Mouse (Mus musculus) granulocyte monocyte progenitor cell, adult 5-6 weeks (primary cell): ENCODE results near the gene Fgfr1op. TPM values are rescaled to one million over a fixed set of nuclear protein-coding genes. Genes with fewer than 3 reads are reported as not detected.

Experiments used
- ATAC-seq: replicated peaks from 2 replicates; pipeline ENCODE4 v1.8.0; 2016; ENCODE audit warnings: mild to moderate bottlenecking, moderate TSS enrichment, inconsistent platforms; ENCODE audit not compliant: poor library complexity, severe bottlenecking
- total RNA-seq, 2 experiments: library from RNA; stranded (forward) in 1 of 2; stranded (reverse) in 1 of 2; fragments of 200-712, 200-1000 nt in 1 of 2; fragments of >200 nt in 1 of 2; fragmentation: Nextera tagmentation in 1 of 2; gene quantifications; 2 replicates each; pipeline ENCODE4 v1.2.3; 2014 to 2017

Gene Fgfr1op
- total RNA-seq, 2 experiments from 2014 or later, result 34.3 to 53.3 TPM

DNA sequence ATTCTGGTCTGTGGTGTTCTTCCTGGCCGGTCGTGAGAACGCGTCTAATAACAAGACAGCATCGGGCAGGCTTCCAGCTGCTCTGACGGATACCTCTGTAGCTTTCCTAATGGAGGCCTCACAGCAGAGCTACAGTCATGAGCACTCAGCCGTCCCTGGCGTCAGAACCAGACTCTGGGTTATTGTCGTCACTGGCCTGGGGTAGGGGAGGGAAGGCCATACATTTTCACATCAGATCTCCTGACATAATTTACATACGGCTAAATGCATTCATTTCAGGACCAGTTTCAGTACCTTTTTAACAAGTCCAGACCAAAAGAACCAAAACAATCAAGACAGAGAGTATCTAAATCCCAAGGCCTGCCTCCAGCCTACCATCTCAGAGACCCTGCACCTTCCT is 57.9 kb downstream of the Fgfr1op start:
- ATAC-seq, result no peak

GRCm38 (mm10) chr17:8224072-8224471 is 58.8 kb downstream of the Fgfr1op start:
- no peak for ATAC-seq

GRCm38 (mm10) chr17:8225166-8225565 is 59.9 kb downstream of the Fgfr1op start:
- ATAC-seq, result peak; percentile 94

DNA sequence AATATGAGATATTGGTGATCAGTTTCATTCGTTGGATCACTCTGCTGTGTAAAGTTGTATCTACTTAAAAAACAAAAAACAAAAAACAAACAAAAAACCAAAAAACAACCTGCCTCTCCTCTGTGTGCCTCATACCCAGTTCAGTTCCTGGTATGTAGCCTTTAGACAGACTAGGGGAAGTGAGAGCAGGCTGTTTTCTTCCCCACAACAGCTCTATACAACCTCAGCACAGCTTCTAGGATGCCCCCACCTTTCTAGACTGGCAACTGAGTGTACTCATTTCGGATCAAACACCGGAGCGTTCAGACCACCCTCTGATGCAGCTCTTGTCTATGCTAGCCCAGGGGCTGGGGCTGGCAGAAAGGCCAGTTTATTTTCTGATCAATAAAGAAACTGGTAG is 60.4 kb downstream of the Fgfr1op start:
- ATAC-seq, result peak; percentile 84

DNA sequence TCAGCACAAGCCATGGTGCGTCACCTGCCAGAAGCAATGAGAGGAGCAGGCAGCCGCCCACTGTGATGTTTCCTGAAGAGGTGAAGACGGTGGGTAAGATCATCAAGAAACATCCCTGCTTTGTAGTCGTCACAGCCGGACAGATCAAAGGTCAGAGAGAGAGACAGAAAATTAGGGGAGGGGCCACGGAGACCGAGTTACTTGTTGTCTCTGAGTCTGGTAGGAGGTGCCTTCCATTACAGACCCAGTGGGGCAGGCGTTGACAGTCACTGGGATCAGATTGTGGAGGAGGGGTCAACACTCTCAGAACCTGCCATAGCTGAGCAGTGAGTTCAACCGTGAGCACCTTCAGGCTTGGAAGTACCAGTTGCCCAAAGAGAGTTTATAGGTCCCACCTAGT is 63.3 kb downstream of the Fgfr1op start:
- no peak for ATAC-seq

DNA sequence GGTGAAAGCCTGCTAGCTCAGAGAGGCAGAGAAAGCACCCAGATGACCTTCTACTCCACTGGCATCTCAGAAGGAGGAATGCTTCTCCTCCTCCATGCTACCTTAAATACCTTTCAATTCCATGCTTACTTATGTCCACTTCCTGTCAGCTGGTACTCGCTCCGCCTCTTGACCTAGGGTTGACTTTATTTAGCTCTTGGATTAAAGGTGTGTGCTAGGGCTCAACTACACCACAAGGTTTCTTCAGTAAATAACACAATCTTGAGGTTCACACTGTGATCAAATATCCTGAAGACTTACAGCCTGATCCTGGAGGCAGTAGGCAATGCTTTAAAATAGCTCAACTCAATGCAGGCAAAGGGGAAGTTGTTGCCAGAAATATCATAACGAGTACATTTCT is 64.3 kb downstream of the Fgfr1op start:
- ATAC-seq, result no peak

GRCm38 (mm10) chr17:8232089-8232488 is 66.8 kb downstream of the Fgfr1op start:
- ATAC-seq, result peak; percentile 75

DNA sequence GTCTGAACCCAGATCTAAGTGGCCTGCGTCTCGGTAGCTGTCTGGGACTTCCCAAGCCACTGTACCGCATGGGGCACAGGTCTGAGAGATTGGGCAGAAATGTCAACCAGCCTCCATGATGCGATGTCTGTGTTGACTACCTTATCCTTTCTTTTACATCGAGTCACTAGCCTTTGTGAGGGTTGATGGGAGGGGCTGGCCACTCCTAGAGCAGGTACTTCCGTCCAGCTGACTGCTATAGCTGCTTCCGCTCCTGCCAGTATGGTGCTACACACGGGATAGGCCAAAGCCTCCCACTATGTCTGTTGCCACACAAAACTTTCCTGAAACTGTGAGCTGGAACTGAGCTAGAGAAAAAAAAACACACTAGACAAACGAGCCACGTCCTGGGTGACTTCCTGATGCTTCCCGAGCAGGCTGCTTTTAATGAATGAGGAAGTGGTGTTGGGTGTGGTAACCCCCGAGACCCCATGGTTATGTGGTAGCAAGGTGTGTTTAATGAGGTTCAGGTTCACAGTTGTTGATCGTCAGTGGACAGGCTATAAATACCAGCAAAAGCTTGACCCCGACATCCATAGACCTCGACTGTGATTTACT is 68.4 kb downstream of the Fgfr1op start:
- ATAC-seq, result peak; percentile 49

DNA sequence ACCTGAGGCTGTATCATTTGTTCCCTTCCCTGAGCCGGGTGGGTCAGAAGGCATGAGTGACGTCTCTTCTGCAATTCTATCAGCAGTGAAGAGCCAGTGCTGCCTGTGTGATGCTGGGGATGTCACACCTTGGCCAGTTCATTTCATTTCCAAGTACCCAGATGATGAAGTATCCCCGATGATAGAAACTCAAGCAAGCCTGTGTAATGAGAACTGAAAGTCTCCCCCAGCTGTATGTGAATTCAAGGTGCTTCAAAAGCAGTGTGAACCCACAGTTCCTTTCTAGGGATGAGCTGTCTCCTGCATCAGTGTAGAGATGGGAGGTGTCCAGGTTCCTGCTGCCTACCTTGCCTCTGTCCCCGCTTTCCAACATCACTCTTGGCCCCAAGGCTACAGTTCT is 69.2 kb downstream of the Fgfr1op start:
- ATAC-seq, result 0 out of 2 replicates have a peak, but pooled peaks have one; percentile 2

- ATAC-seq, result no peak
Observed at GRCm38 (mm10) chr17:8235743-8236142, 70.4 kb downstream of the Fgfr1op start, which contains the start of gene Ccr6. Ccr6 (plus strand) TSS chr17:8236043.

GRCm38 (mm10) chr17:8238012-8238710 is 72.9 kb downstream of the Fgfr1op start:
- ATAC-seq, result peak; percentile 39

DNA sequence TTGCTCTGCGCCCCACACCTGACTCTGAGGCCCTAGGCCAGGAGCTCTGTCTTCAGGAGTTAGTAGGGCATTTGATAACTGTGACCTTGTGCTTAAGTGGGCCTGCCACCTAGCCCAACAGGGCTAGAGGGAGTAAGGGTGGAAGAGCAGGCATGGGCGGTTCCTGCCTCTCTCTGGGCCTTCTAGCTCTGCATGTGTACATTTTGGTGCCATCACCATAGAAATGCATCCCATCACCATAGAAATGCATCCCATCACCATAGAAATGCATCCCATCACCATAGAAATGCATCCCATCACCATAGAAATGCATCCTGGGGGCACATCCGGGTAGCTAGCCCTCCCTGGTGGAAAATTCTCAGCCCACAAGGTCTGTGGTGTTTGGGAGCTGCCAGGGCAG is 74.3 kb downstream of the Fgfr1op start:
- no peak for ATAC-seq

DNA sequence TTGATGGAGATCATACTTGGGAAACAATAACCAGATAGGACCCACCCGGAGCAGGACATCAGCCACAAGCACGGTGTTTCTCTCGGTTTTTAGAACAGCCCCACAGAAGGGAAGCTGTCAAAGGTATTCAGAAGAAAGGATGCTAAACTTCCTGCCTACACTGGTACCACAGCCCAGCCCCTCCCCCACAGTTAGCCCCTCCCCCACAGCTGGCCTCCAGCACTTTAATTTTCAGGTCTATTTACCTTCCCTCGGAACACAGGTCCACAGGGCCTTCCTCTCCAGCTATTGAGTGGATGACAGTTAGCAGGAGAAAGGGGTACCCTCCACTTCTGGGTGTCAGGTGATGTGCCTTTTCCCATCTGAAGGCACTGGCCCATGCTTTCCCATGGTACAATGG is 75.2 kb downstream of the Fgfr1op start:
- ATAC-seq, result no peak

DNA sequence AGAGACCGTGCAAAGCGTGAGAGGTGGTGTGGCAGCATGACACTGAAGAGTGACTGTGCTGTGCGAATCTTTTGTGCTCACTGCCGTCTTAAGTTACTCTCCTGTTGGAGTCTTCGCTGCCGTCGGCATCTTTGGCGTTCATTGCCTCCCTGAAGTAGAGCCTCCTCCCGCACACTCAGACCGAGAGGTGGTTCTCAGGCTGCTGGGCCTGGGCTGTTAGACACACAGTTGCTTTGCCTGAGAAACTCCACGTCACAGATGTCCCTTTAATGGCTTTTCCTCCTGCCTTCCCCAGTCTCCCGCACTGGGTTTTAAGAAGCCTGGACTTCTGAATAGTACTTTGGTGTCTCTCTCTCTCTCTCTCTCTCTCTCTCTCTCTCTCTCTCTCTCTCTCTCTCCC is 76.3 kb downstream of the Fgfr1op start:
- ATAC-seq, result no peak

DNA sequence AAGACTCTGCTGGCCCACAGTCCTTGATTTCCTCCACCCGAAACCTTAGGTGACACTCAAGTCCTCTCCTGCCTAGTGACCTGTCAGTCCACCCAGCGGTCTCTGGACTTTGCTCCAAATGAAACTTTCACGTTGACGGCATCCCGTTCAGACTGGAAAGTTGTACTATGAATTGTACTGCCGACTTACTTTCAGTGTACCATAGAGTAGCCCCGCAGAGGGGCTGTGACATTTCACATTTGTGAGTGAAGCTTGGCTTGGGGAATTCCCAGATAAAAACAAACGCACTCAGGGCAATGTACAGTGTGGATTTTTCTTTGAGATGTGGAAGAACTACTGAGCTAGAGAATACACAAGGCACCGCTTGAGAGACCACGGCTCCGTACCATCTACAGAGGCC is 76.9 kb downstream of the Fgfr1op start:
- no peak for ATAC-seq

DNA sequence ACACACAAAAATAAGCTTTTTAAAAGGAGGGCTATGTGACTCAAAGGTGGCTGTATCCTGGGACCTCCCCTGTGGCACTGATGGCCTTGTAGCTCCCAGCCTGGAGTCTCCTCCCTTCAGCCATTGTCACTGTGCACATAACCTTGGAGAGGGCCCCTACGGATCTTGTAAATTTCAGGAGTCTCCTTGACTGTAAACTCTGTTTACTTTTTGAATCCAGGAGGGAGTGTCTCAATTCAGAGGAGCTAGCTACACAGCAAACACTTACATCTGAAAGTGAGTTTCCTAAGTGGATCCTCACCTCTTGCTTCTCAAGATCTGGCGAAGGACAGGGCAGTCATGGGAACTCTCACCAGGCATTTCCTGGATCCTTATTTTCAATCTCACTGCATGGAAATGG is 78.8 kb downstream of the Fgfr1op start:
- ATAC-seq, result no peak

DNA sequence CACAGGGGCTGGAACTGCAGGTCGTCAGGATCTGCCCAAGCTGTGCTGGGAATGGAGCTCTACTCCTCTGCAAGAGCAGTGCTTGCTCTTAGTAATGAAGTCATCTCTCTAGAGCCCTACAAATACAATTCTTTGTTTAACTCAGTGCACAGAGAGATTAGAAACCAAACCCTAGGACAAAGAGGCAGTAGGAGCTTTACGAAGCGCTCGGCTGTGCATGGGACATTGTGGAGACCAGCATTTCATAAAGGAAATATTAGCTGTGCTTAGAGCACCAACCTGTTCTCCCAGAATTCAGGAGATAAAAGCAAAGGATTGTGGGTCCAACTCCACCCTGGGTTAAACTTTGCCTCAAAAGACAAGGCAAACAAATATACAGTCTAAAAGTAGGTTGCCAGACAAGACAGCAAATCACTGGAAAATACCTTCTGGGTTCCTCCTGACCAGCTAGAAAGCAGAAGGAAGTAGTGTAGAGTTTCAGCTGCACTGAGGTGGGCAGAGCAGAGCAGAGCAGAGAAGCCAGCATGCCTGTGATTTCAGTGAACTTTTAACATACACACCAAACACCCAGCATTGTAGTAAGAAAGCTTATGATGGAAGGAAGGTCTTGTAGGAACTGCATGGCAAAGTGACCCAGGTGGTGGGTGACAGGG is 80.9 kb downstream of the Fgfr1op start:
- peak; percentile 70 for ATAC-seq

Other genes starting within 250 kb of the Fgfr1op start
- 21.8 and 23.3 TPM in 2 replicates for gene Tagap, start 239.5 kb upstream of the Fgfr1op start, total RNA-seq (2014; fragmentation: Nextera tagmentation)
- gene Tagap, start 239.5 kb upstream of the Fgfr1op start, total RNA-seq (2017), result 19.3 and 21.8 TPM in 2 replicates
- gene Rsph3a, start 219.9 kb upstream of the Fgfr1op start, total RNA-seq (2014; fragmentation: Nextera tagmentation), result 14.5 and 28.2 TPM in 2 replicates
- gene Rsph3a, start 219.9 kb upstream of the Fgfr1op start, total RNA-seq (2017), result 61.7 and 125 TPM in 2 replicates
- gene Gm49673, start 17.7 kb upstream of the Fgfr1op start, total RNA-seq (2014; fragmentation: Nextera tagmentation), result not detected in 2 replicates
- gene Gm49673, start 17.7 kb upstream of the Fgfr1op start, total RNA-seq (2017), result not detected in 2 replicates
- gene Rnaset2a, start 17.4 kb upstream of the Fgfr1op start, total RNA-seq (2014; fragmentation: Nextera tagmentation), result 71.8 and 74.2 TPM in 2 replicates
- 57.8 and 62.4 TPM in 2 replicates for gene Rnaset2a, start 17.4 kb upstream of the Fgfr1op start, total RNA-seq (2017)
- not detected in 2 replicates for gene Ccr6, start 70.5 kb downstream of the Fgfr1op start, total RNA-seq (2014; fragmentation: Nextera tagmentation)
- gene Ccr6, start 70.5 kb downstream of the Fgfr1op start, total RNA-seq (2017), result not detected in 2 replicates
- 153 and 168 TPM in 2 replicates for gene Mpc1, start 117.4 kb downstream of the Fgfr1op start, total RNA-seq (2014; fragmentation: Nextera tagmentation)
- gene Mpc1, start 117.4 kb downstream of the Fgfr1op start, total RNA-seq (2017), result 161 and 207 TPM in 2 replicates
- 84.0 and 86.0 TPM in 2 replicates for gene Sft2d1, start 145.6 kb downstream of the Fgfr1op start, total RNA-seq (2014; fragmentation: Nextera tagmentation)
- gene Sft2d1, start 145.6 kb downstream of the Fgfr1op start, total RNA-seq (2017), result 32.9 and 33.3 TPM in 2 replicates
- not detected in 2 replicates for gene Prr18, start 172.0 kb downstream of the Fgfr1op start, total RNA-seq (2014; fragmentation: Nextera tagmentation)
- gene Prr18, start 172.0 kb downstream of the Fgfr1op start, total RNA-seq (2017), result not detected in 2 replicates
- gene T2, start 190.5 kb downstream of the Fgfr1op start, total RNA-seq (2014; fragmentation: Nextera tagmentation), result not detected in 2 replicates
- gene T2, start 190.5 kb downstream of the Fgfr1op start, total RNA-seq (2017), result not detected in 2 replicates